ENCODE assay signal across 9 mouse cellular contexts in the genomic region with DNA sequence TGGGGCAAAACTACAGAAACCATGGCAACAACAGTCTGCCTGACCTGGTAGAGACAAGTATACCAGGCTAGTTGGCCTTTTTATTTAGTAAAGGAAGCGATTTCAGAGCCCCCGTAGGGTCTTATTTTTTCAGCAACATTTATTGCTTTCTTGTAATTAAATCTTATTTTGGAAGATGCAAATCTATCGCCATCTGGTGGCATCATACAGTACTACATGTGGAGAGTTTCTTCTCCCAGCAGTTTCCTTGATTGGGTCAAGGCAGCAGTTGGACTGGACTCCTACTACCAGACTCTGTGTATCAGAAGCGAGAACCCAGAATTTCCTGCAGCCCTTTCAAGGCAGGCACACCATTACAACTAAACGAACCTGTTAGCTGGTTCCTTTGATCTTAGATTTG. TPM values are rescaled to one million over a fixed set of nuclear protein-coding genes. Genes with fewer than 3 reads are reported as not detected.
DNase-seq lines count a peak whose midpoint lies in the region; ATAC-seq and TF ChIP-seq lines count a peak whose summit lies in the region.
"Had no signal": no experiment of that assay in that cellular context is flagged by ENCODE, and none has a peak within 500 bp of the region (broad histone marks: within the 10 kb centered on the region; RNA-seq: fewer than 3 reads in every experiment).

No protein-coding gene starts in this region.

- DNase-seq in forebrain, embryonic 10.5 days (ENCODE audit: extremely low spot score, low spot score) = peak; percentile 25
- peak; percentile 20 for DNase-seq in neural tube, embryonic 10.5 days (ENCODE audit: extremely low spot score, low spot score)
- peak; percentile 48 for DNase-seq in cerebellum, adult 9-11 months
- peak; percentile 73 for DNase-seq in kidney, postnatal 10 days
- DNase-seq in lung, embryonic 14.5 days = peak; percentile 87
- DNase-seq in telencephalon, adult 2 months (ENCODE audit: low read depth, low spot score) = peak; percentile 22

- TF ChIP-seq CTCF in lung, embryonic 14.5 days (IDR thresholded peaks at IDR 0.05; ENCODE audit: low read depth) = peak; percentile 78

- H3K4me2 ChIP-seq in forebrain, embryonic 13.5 days = no peak overlapping the region
- H3K4me2 ChIP-seq in neural tube, embryonic 15.5 days = no peak overlapping the region
- H3K4me2 ChIP-seq in lung, embryonic 14.5 days = no peak overlapping the region

- H3K27me3 ChIP-seq in forebrain, embryonic 10.5 days (ENCODE audit: poor library complexity, severe bottlenecking) = no peaks in the 10 kb centered on the region
- no peaks in the 10 kb centered on the region for H3K27me3 ChIP-seq in forebrain, embryonic 13.5 days
- H3K27me3 ChIP-seq in neural tube, embryonic 15.5 days (replicated peaks) = peaks cover 2% of the 10 kb centered on the region; the same call in 1 of the 2 replicates
- no peaks in the 10 kb centered on the region for H3K27me3 ChIP-seq in lung, embryonic 14.5 days (ENCODE audit: insufficient read depth, low read length)

- H3K27ac ChIP-seq in forebrain, embryonic 10.5 days = no peak overlapping the region
- no peak overlapping the region for H3K27ac ChIP-seq in forebrain, embryonic 13.5 days
- no peak overlapping the region for H3K27ac ChIP-seq in neural tube, embryonic 15.5 days (replicated peaks)
- no peak overlapping the region for H3K27ac ChIP-seq in lung, embryonic 14.5 days (ENCODE audit: low read depth)

- no peak overlapping the region for H3K4me3 ChIP-seq in forebrain, embryonic 10.5 days
- H3K4me3 ChIP-seq in forebrain, embryonic 13.5 days = no peak overlapping the region
- no peak overlapping the region for H3K4me3 ChIP-seq in neural tube, embryonic 15.5 days (replicated peaks)
- no peak overlapping the region for H3K4me3 ChIP-seq in lung, embryonic 14.5 days (ENCODE audit: low read depth, low read length)

- no peak overlapping the region for H3K9ac ChIP-seq in forebrain, embryonic 13.5 days
- no peak overlapping the region for H3K9ac ChIP-seq in neural tube, embryonic 15.5 days (replicated peaks)
- no peak overlapping the region for H3K9ac ChIP-seq in lung, embryonic 14.5 days

- WGBS in forebrain, embryonic 10.5 days = 21% methylated on average over 5 of the region's 5 CpGs
- WGBS in forebrain, embryonic 13.5 days = 12% methylated on average over 5 of the region's 5 CpGs
- WGBS in neural tube, embryonic 15.5 days = 9% methylated on average over 5 of the region's 5 CpGs
- WGBS in lung, embryonic 14.5 days = 8% methylated on average over 5 of the region's 5 CpGs

- H3K36me3 ChIP-seq in forebrain, embryonic 10.5 days (replicated peaks) = no peaks in the 10 kb centered on the region
- H3K36me3 ChIP-seq in forebrain, embryonic 13.5 days (ENCODE audit: poor library complexity, severe bottlenecking) = no peaks in the 10 kb centered on the region
- no peaks in the 10 kb centered on the region for H3K36me3 ChIP-seq in neural tube, embryonic 15.5 days
- H3K36me3 ChIP-seq in lung, embryonic 14.5 days (ENCODE audit: insufficient read depth) = no peaks in the 10 kb centered on the region

- H3K9me3 ChIP-seq in forebrain, embryonic 10.5 days = no peaks in the 10 kb centered on the region
- H3K9me3 ChIP-seq in forebrain, embryonic 13.5 days (replicated peaks) = no peaks in the 10 kb centered on the region
- no peaks in the 10 kb centered on the region for H3K9me3 ChIP-seq in neural tube, embryonic 15.5 days (replicated peaks)
- no peaks in the 10 kb centered on the region for H3K9me3 ChIP-seq in lung, embryonic 14.5 days (ENCODE audit: low read depth, low read length)

- no peaks in the 10 kb centered on the region for H3K4me1 ChIP-seq in forebrain, embryonic 10.5 days
- H3K4me1 ChIP-seq in forebrain, embryonic 13.5 days = no peaks in the 10 kb centered on the region
- peaks cover 8% of the 10 kb centered on the region for H3K4me1 ChIP-seq in neural tube, embryonic 15.5 days
- no peaks in the 10 kb centered on the region for H3K4me1 ChIP-seq in lung, embryonic 14.5 days (ENCODE audit: insufficient read depth)

- ATAC-seq in forebrain, embryonic 13.5 days = no peak
- ATAC-seq in neural tube, embryonic 15.5 days (ENCODE audit: low FRiP score) = no peak
- ATAC-seq in lung, embryonic 14.5 days (ENCODE audit: insufficient read depth) = no peak

RNA-seq across cellular contexts. Expression of gene Oas2, which starts 3.2 kb away (rescaled TPM):
- 0.11 TPM in 1 of 2 replicates, not detected in the other for polyA plus RNA-seq in forebrain, embryonic 10.5 days (2016; fragmentation: Nextera tagmentation; extraction: Ambion mirVana)
- polyA plus RNA-seq in forebrain, embryonic 13.5 days (2015; fragmentation: Nextera tagmentation; extraction: Ambion mirVana) = 0.09 TPM in 1 of 2 replicates, not detected in the other
- 0.20 and 0.46 TPM in 2 replicates for polyA plus RNA-seq in neural tube, embryonic 15.5 days (2015; fragmentation: Nextera tagmentation; extraction: Ambion mirVana)
- 0.28 and 0.57 TPM in 2 replicates for polyA plus RNA-seq in lung, embryonic 14.5 days (2014; fragmentation: Nextera tagmentation; extraction: Ambion mirVana)

RNA-seq across cellular contexts. Expression of gene Oas3, which starts 31.0 kb away (rescaled TPM):
- polyA plus RNA-seq in forebrain, embryonic 10.5 days (2016; fragmentation: Nextera tagmentation; extraction: Ambion mirVana) = 0.07 and 0.14 TPM in 2 replicates
- 0.11 and 0.17 TPM in 2 replicates for polyA plus RNA-seq in forebrain, embryonic 13.5 days (2015; fragmentation: Nextera tagmentation; extraction: Ambion mirVana)
- polyA plus RNA-seq in neural tube, embryonic 15.5 days (2015; fragmentation: Nextera tagmentation; extraction: Ambion mirVana) = 0.60 and 0.87 TPM in 2 replicates
- 0.05 and 0.07 TPM in 2 replicates for polyA plus RNA-seq in lung, embryonic 14.5 days (2014; fragmentation: Nextera tagmentation; extraction: Ambion mirVana)

RNA-seq across cellular contexts. Expression of gene Dtx1, which starts 34.7 kb away (rescaled TPM):
- 1.3 and 2.0 TPM in 2 replicates for polyA plus RNA-seq in forebrain, embryonic 10.5 days (2016; fragmentation: Nextera tagmentation; extraction: Ambion mirVana)
- 17.9 and 18.1 TPM in 2 replicates for polyA plus RNA-seq in forebrain, embryonic 13.5 days (2015; fragmentation: Nextera tagmentation; extraction: Ambion mirVana)
- polyA plus RNA-seq in neural tube, embryonic 15.5 days (2015; fragmentation: Nextera tagmentation; extraction: Ambion mirVana) = 59.9 and 61.1 TPM in 2 replicates
- polyA plus RNA-seq in lung, embryonic 14.5 days (2014; fragmentation: Nextera tagmentation; extraction: Ambion mirVana) = 2.2 and 2.8 TPM in 2 replicates

RNA-seq across cellular contexts. Expression of gene Oas1e, which starts 48.9 kb away (rescaled TPM):
- polyA plus RNA-seq in forebrain, embryonic 10.5 days (2016; fragmentation: Nextera tagmentation; extraction: Ambion mirVana) = not detected in 2 replicates
- not detected in 2 replicates for polyA plus RNA-seq in forebrain, embryonic 13.5 days (2015; fragmentation: Nextera tagmentation; extraction: Ambion mirVana)
- polyA plus RNA-seq in neural tube, embryonic 15.5 days (2015; fragmentation: Nextera tagmentation; extraction: Ambion mirVana) = 0.18 and 0.31 TPM in 2 replicates
- not detected in 2 replicates for polyA plus RNA-seq in lung, embryonic 14.5 days (2014; fragmentation: Nextera tagmentation; extraction: Ambion mirVana)
- polyA plus RNA-seq: heart, embryonic 16.5 days had no signal

Comparison
In these comparisons a context has a peak if more than half of its experiments do, and no peak if none do; other contexts are left out.
1. DNase-seq: peak in every context shown above with its lines; median percentile 87 in lung, embryonic 14.5 days; 73 in kidney, postnatal 10 days; 48 in cerebellum, adult 9-11 months; 25 in forebrain, embryonic 10.5 days; 22 in telencephalon, adult 2 months; 20 in neural tube, embryonic 10.5 days.